Mouse (Mus musculus): ENCODE measurements around the gene Prkn. TPM values are rescaled to one million over a fixed set of nuclear protein-coding genes. Genes with fewer than 3 reads are reported as not detected.
A peak's percentile ranks its signal among the peaks of the same experiment; 100 is the strongest.

Prkn gene
- polyA plus RNA-seq, 1 experiment, result 5.7 TPM

- no peak for DNase-seq (ENCODE audit: low read depth)
- TF ChIP-seq CTCF (IDR thresholded peaks at IDR 0.05; ENCODE audit: borderline replicate concordance, extremely low read depth, insufficient read depth, insufficient read length) (no peak), POLR2A (IDR thresholded peaks at IDR 0.05; ENCODE audit: borderline replicate concordance, extremely low read depth, insufficient read depth, insufficient read length, poor library complexity, severe bottlenecking) (no peak)
These were observed 961.0 kb downstream of the Prkn start for GRCm38 (mm10) chr17:11801226-11801625.

GRCm38 (mm10) chr17:11807280-11807679 is 967.1 kb downstream of the Prkn start:
- no peak for DNase-seq (ENCODE audit: low read depth)
- no peak for TF ChIP-seq CTCF (IDR thresholded peaks at IDR 0.05; ENCODE audit: borderline replicate concordance, extremely low read depth, insufficient read depth, insufficient read length)
- TF ChIP-seq POLR2A (IDR thresholded peaks at IDR 0.05; ENCODE audit: borderline replicate concordance, extremely low read depth, insufficient read depth, insufficient read length, poor library complexity, severe bottlenecking), result no peak

- no peak for DNase-seq (ENCODE audit: low read depth)
- TF ChIP-seq POLR2A (IDR thresholded peaks at IDR 0.05; ENCODE audit: borderline replicate concordance, extremely low read depth, insufficient read depth, insufficient read length, poor library complexity, severe bottlenecking), result no peak
- TF ChIP-seq CTCF (IDR thresholded peaks at IDR 0.05; ENCODE audit: borderline replicate concordance, extremely low read depth, insufficient read depth, insufficient read length), result no peak
These were observed 977.7 kb downstream of the Prkn start for GRCm38 (mm10) chr17:11817886-11818285.

DNA sequence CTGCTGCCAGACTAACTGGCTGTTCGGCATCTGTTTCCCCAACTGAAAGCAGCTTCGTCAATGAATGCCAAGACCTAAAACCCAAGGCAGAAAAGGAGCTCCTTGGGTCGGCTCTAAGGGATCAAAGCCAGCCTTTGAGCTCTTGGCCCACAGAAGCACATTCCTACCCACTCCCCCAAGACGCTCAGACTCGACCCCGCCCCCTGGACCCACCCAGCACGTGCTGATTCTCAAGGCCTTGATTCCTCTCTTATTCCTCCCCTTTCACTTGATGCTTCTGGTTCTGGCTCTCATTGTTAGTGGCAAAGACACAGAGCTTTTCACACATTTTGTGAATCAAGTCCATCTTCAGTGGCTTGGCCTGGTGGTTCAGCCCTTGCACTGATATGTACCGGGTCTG is 979.3 kb downstream of the Prkn start:
- no peak for DNase-seq (ENCODE audit: low read depth)
- TF ChIP-seq POLR2A (IDR thresholded peaks at IDR 0.05; ENCODE audit: borderline replicate concordance, extremely low read depth, insufficient read depth, insufficient read length, poor library complexity, severe bottlenecking), result no peak

GRCm38 (mm10) chr17:11820757-11821156 is 980.6 kb downstream of the Prkn start:
- TF ChIP-seq CTCF (IDR thresholded peaks at IDR 0.05; ENCODE audit: borderline replicate concordance, extremely low read depth, insufficient read depth, insufficient read length), result no peak
- TF ChIP-seq POLR2A (IDR thresholded peaks at IDR 0.05; ENCODE audit: borderline replicate concordance, extremely low read depth, insufficient read depth, insufficient read length, poor library complexity, severe bottlenecking), result no peak
- peak; percentile 41 for DNase-seq (ENCODE audit: low read depth)

GRCm38 (mm10) chr17:11829501-11829900 is 989.3 kb downstream of the Prkn start:
- no peak for TF ChIP-seq CTCF (IDR thresholded peaks at IDR 0.05; ENCODE audit: borderline replicate concordance, extremely low read depth, insufficient read depth, insufficient read length)
- TF ChIP-seq POLR2A (IDR thresholded peaks at IDR 0.05; ENCODE audit: borderline replicate concordance, extremely low read depth, insufficient read depth, insufficient read length, poor library complexity, severe bottlenecking), result no peak
- DNase-seq (ENCODE audit: low read depth), result no peak

GRCm38 (mm10) chr17:11837121-11837520 is 996.9 kb downstream of the Prkn start:
- TF ChIP-seq POLR2A (IDR thresholded peaks at IDR 0.05; ENCODE audit: borderline replicate concordance, extremely low read depth, insufficient read depth, insufficient read length, poor library complexity, severe bottlenecking) (no peak), CTCF (IDR thresholded peaks at IDR 0.05; ENCODE audit: borderline replicate concordance, extremely low read depth, insufficient read depth, insufficient read length) (no peak)
- no peak for DNase-seq (ENCODE audit: low read depth)

GRCm38 (mm10) chr17:11844436-11844835 is 1004.3 kb downstream of the Prkn start:
- no peak for DNase-seq (ENCODE audit: low read depth)
- TF ChIP-seq POLR2A (IDR thresholded peaks at IDR 0.05; ENCODE audit: borderline replicate concordance, extremely low read depth, insufficient read depth, insufficient read length, poor library complexity, severe bottlenecking) (no peak), CTCF (IDR thresholded peaks at IDR 0.05; ENCODE audit: borderline replicate concordance, extremely low read depth, insufficient read depth, insufficient read length) (no peak)

GRCm38 (mm10) chr17:11844989-11845388 is 1004.8 kb downstream of the Prkn start:
- no peak for TF ChIP-seq CTCF (IDR thresholded peaks at IDR 0.05; ENCODE audit: borderline replicate concordance, extremely low read depth, insufficient read depth, insufficient read length)
- no peak for TF ChIP-seq POLR2A (IDR thresholded peaks at IDR 0.05; ENCODE audit: borderline replicate concordance, extremely low read depth, insufficient read depth, insufficient read length, poor library complexity, severe bottlenecking)

GRCm38 (mm10) chr17:11845506-11845905 is 1005.3 kb downstream of the Prkn start:
- no peak for DNase-seq (ENCODE audit: low read depth)
- no peak for TF ChIP-seq CTCF (IDR thresholded peaks at IDR 0.05; ENCODE audit: borderline replicate concordance, extremely low read depth, insufficient read depth, insufficient read length)
- no peak for TF ChIP-seq POLR2A (IDR thresholded peaks at IDR 0.05; ENCODE audit: borderline replicate concordance, extremely low read depth, insufficient read depth, insufficient read length, poor library complexity, severe bottlenecking)

More at GRCm38 (mm10) chr17:11844989-11845388, 1004.8 kb downstream of the Prkn start:
- DNase-seq (ENCODE audit: low read depth), result no peak

- TF ChIP-seq CTCF (IDR thresholded peaks at IDR 0.05; ENCODE audit: borderline replicate concordance, extremely low read depth, insufficient read depth, insufficient read length) (no peak), POLR2A (IDR thresholded peaks at IDR 0.05; ENCODE audit: borderline replicate concordance, extremely low read depth, insufficient read depth, insufficient read length, poor library complexity, severe bottlenecking) (no peak)
- DNase-seq (ENCODE audit: low read depth), result no peak
These were observed 1014.4 kb downstream of the Prkn start for GRCm38 (mm10) chr17:11854571-11854970.

DNA sequence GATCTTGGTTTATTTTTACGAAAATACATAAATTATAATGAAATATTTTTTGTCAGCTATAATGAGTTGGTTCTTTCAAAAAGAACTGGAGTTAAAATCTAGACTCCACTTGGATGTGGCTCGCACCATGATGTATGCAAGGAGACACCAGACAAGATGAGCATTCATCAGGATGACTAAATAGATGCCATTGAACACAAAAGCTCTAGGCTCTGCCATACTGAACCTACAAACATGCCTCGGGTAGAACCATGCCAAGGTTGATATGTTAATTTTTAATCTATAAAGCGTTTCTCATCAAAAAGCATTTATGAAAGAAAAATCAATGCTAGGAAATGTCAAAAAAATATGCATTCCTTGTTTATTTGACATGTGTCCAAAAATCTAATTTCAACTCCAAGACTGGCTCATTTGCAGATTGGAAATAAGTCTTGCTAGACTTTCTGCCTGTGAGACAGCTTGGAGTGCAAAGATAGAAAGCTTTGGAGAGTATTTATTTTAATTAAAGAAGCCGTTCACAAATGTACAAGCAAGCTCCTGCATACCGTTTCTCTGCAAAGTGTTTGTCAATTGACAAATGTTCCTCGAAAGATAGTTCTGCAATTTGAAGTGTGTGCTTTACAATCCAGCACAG is 1018.7 kb downstream of the Prkn start:
- DNase-seq (ENCODE audit: low read depth), result peak; percentile 35
- no peak for TF ChIP-seq CTCF (IDR thresholded peaks at IDR 0.05; ENCODE audit: borderline replicate concordance, extremely low read depth, insufficient read depth, insufficient read length)
- no peak for TF ChIP-seq POLR2A (IDR thresholded peaks at IDR 0.05; ENCODE audit: borderline replicate concordance, extremely low read depth, insufficient read depth, insufficient read length, poor library complexity, severe bottlenecking)
